ENCODE assay signal across 8 mouse cellular contexts in the genomic region with DNA sequence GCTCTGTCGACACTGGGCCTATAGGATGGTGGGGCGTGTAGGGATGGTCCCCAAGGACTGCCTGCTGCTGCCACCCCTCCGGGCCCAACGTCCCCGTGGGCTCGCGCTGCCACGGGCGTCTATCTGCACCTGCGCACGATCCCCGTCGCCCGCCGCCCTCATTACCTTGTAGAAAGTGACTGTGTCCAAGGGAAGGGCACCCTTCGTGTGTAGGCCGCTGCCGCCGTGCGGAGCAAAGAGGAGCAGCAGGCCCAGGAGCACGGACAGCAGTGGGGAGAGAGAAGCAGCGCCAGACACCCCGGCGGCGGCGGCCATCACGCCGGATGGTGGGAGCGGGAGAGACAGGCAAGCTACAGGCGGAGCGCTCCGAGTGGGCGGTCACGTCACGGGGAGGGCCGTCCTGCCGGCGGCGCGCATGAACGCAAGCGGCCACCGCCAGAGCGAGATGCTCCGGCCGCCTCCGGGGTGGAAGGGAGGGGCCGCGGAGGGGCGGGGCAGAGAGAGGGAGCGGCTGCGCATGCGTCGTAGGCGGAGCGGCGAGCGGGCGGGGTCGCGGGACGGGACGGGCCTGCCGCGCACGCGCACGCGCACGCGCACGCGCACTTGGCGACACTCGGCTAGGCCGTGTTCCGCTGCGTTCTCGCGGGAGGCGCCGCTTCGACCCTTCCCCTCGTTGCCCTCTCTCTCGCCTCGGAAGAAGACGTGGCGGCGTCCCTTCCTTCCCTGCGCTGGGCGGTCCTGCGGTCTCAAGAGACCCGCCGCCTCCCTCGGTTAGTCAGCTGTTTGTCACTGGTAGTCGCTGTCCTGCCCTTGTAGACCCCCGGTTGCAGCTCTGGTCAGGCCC. TPM values are rescaled to one million over a fixed set of nuclear protein-coding genes. Genes with fewer than 3 reads are reported as not detected.
DNase-seq lines count a peak whose midpoint lies in the region; ATAC-seq and TF ChIP-seq lines count a peak whose summit lies in the region.

A gene (minus strand): TSS at position 481 of the 844 bp plus-strand sequence.

- peak within 1 kb of the TSS; percentile 87 for H3K9ac ChIP-seq in hindbrain, postnatal 0 days (replicated peaks; ENCODE audit: low read length)

- peak; percentile 31; the same call in 1 of the 2 replicates for TF ChIP-seq CTCF in gastrocnemius, adult 2 months (IDR thresholded peaks at IDR 0.05)
- TF ChIP-seq CTCF in hindbrain, postnatal 0 days (IDR thresholded peaks at IDR 0.05; ENCODE audit: low read depth) = peak; percentile 43
- TF ChIP-seq CTCF in left cerebral cortex, adult 2 months (IDR thresholded peaks at IDR 0.05) = peak; percentile 10; the same call in 1 of the 2 replicates

- peak within 1 kb of the TSS; percentile 93 for H3K4me3 ChIP-seq in gastrocnemius, adult 2 months
- H3K4me3 ChIP-seq in hindbrain, postnatal 0 days (ENCODE audit: low read length) = peak within 1 kb of the TSS; percentile 72
- H3K4me3 ChIP-seq in left cerebral cortex, adult 2 months = peak within 1 kb of the TSS; percentile 67

- H3K9me3 ChIP-seq in hindbrain, postnatal 0 days (ENCODE audit: low read length) = no peaks in the 10 kb centered on the region

- peak; percentile 95 for ATAC-seq in hindbrain, postnatal 0 days
- ATAC-seq in megakaryocyte, adult 5-6 weeks (ENCODE audit: poor library complexity, severe bottlenecking) = peak; percentile 87

- peak within 1 kb of the TSS; percentile 100 for H3K27ac ChIP-seq in gastrocnemius, adult 2 months
- peak within 1 kb of the TSS; percentile 98 for H3K27ac ChIP-seq in hindbrain, postnatal 0 days
- peak within 1 kb of the TSS; percentile 99 for H3K27ac ChIP-seq in left cerebral cortex, adult 2 months

- intact Hi-C loops in gastrocnemius, adult 2 months (cut with DNase I) = loop anchor here (10.0 kb wide), 1 partner anchor 237 kb away; no protein-coding TSS in a partner anchor
- intact Hi-C loops in left cerebral cortex, adult 2 months (cut with DNase I) = no loop called here

- peaks cover 11% of the 10 kb centered on the region for H3K4me1 ChIP-seq in hindbrain, postnatal 0 days (ENCODE audit: insufficient read depth, low read length)

- WGBS in hindbrain, postnatal 0 days = 3% methylated on average over 71 of the region's 97 CpGs

- peak; percentile 85 for DNase-seq in WW6 (ENCODE audit: low read depth, low spot score)
- DNase-seq in cerebellum, postnatal 4 days (ENCODE audit: low spot score in 2 of 2) = peak; percentile 97 to 99
- peak; percentile 99 for DNase-seq in gastrocnemius, adult 2 months
- peak; percentile 98 for DNase-seq in hindbrain, postnatal 0 days (ENCODE audit: low spot score)
- peak; percentile 99 for DNase-seq in left cerebral cortex, adult 2 months (ENCODE audit: extremely low spot score in 1 of 2, low spot score in 2 of 2)
- DNase-seq in right cerebral cortex, adult 2 months (ENCODE audit: low spot score in 2 of 2) = peak; percentile 97
- DNase-seq in urinary bladder, postnatal 14 days (ENCODE audit: low spot score) = peak; percentile 98

- peak within 1 kb of the TSS; percentile 82 for H3K4me2 ChIP-seq in hindbrain, postnatal 0 days (ENCODE audit: low read depth, low read length)

- no peaks in the 10 kb centered on the region for H3K27me3 ChIP-seq in hindbrain, postnatal 0 days (ENCODE audit: insufficient read depth, low read length)

- H3K36me3 ChIP-seq in hindbrain, postnatal 0 days (ENCODE audit: insufficient read depth, low read length) = peaks cover 20% of the 10 kb centered on the region

RNA-seq across cellular contexts. Expression of the gene that starts here (rescaled TPM):
- 10 to 100 TPM; 32.2 to 39.4 TPM for total RNA-seq in gastrocnemius, adult 2 months (2021)
- total RNA-seq in hindbrain, postnatal 0 days (2014; rRNA removed) = 37.1 and 55.9 TPM in 2 replicates
- polyA plus RNA-seq in hindbrain, postnatal 0 days (2015; fragmentation: Nextera tagmentation; extraction: Ambion mirVana) = 192 and 196 TPM in 2 replicates
- total RNA-seq in left cerebral cortex, adult 2 months (2021) = 100 to 1,000 TPM; 129 to 136 TPM
- 266 and 273 TPM in 2 replicates for total RNA-seq in megakaryocyte, adult 5-6 weeks (2015)
- total RNA-seq in megakaryocyte, adult 5-6 weeks (2017) = 936 and 1,238 TPM in 2 replicates

Comparison
In these comparisons a context has a peak if more than half of its experiments do, and no peak if none do; other contexts are left out.
1. Peak in every context shown above with its lines: DNase-seq, ATAC-seq, H3K4me3 ChIP-seq and H3K27ac ChIP-seq.